Mouse (Mus musculus): ENCODE data around the gene Kntc1. TPM values are rescaled to one million over a fixed set of nuclear protein-coding genes. Genes with fewer than 3 reads are reported as not detected.

Gene Kntc1
- polyA plus RNA-seq, 1 experiment from 2014 or later, result 23.9 TPM

- H3K27ac ChIP-seq (ENCODE audit: low read length), result no peak overlapping the region
- H3K4me2 ChIP-seq (ENCODE audit: low read depth, low read length), result no peak overlapping the region
- no peak for ATAC-seq (ENCODE audit: low read depth)
- H3K4me1 ChIP-seq (ENCODE audit: control insufficient read depth, low read depth, low read length), result peaks cover 2% of the 10 kb centered on the region; the same call in 1 of the 2 replicates
- no peaks in the 10 kb centered on the region for H3K36me3 ChIP-seq (ENCODE audit: control insufficient read depth, insufficient read depth)
- H3K4me3 ChIP-seq (ENCODE audit: low read depth, low read length), result no peak overlapping the region
- H3K9ac ChIP-seq (ENCODE audit: low read depth, low read length), result no peak overlapping the region
- 0 out of 2 replicates have a peak, but pooled peaks cover 2% of the 10 kb centered on the region for H3K27me3 ChIP-seq (ENCODE audit: control insufficient read depth, insufficient read depth, low read depth, low read length)
- H3K9me3 ChIP-seq (replicated peaks; ENCODE audit: control insufficient read depth, low read length), result no peaks in the 10 kb centered on the region
- 54% methylated on average over 4 of the region's 4 CpGs for WGBS (ENCODE audit: insufficient replicate concordance)
Observed at GRCm38 (mm10) chr5:123866457-123866856, 116.9 kb downstream of the Kntc1 start.

GRCm38 (mm10) chr5:123869615-123870014 lies 120.1 kb downstream of the Kntc1 start:
- 61% methylated on average over 4 of the region's 4 CpGs for WGBS (ENCODE audit: insufficient replicate concordance)
- Histone ChIP-seq H3K27ac (ENCODE audit: low read length) (no peak overlapping the region), H3K27me3 (ENCODE audit: control insufficient read depth, insufficient read depth, low read depth, low read length) (no peaks in the 10 kb centered on the region), H3K4me3 (ENCODE audit: low read depth, low read length) (no peak overlapping the region), H3K36me3 (ENCODE audit: control insufficient read depth, insufficient read depth) (no peaks in the 10 kb centered on the region), H3K4me1 (ENCODE audit: control insufficient read depth, low read depth, low read length) (no peaks in the 10 kb centered on the region), H3K9ac (ENCODE audit: low read depth, low read length) (no peak overlapping the region), H3K4me2 (ENCODE audit: low read depth, low read length) (no peak overlapping the region), H3K9me3 (replicated peaks; ENCODE audit: control insufficient read depth, low read length) (no peaks in the 10 kb centered on the region)
- ATAC-seq (ENCODE audit: low read depth), result no peak

Other genes starting within 250 kb of the Kntc1 start
- gene B3gnt4, start 239.3 kb upstream of the Kntc1 start, polyA plus RNA-seq (2015; fragmentation: Nextera tagmentation; extraction: Ambion mirVana), result 0.11 TPM in 1 of 2 replicates, not detected in the other
- gene Diablo, start 225.5 kb upstream of the Kntc1 start, polyA plus RNA-seq (2015; fragmentation: Nextera tagmentation; extraction: Ambion mirVana), result 49.1 TPM in 2 replicates
- gene Gm49027, start 224.2 kb upstream of the Kntc1 start, polyA plus RNA-seq (2015; fragmentation: Nextera tagmentation; extraction: Ambion mirVana), result 0.06 and 0.28 TPM in 2 replicates
- 19.6 and 20.0 TPM in 2 replicates for gene Vps33a, start 176.7 kb upstream of the Kntc1 start, polyA plus RNA-seq (2015; fragmentation: Nextera tagmentation; extraction: Ambion mirVana)
- gene Clip1, start 65.1 kb upstream of the Kntc1 start, polyA plus RNA-seq (2015; fragmentation: Nextera tagmentation; extraction: Ambion mirVana), result 10.7 and 11.0 TPM in 2 replicates
- gene Zcchc8, start 28.6 kb upstream of the Kntc1 start, polyA plus RNA-seq (2015; fragmentation: Nextera tagmentation; extraction: Ambion mirVana), result 27.0 and 27.7 TPM in 2 replicates
- gene Rsrc2, start 302 bp upstream of the Kntc1 start, polyA plus RNA-seq (2015; fragmentation: Nextera tagmentation; extraction: Ambion mirVana), result 35.2 and 39.2 TPM in 2 replicates
- gene Hcar2, start 115.8 kb downstream of the Kntc1 start, polyA plus RNA-seq (2015; fragmentation: Nextera tagmentation; extraction: Ambion mirVana), result 0.28 and 0.45 TPM in 2 replicates
- 0.08 and 0.15 TPM in 2 replicates for gene Hcar1, start 130.3 kb downstream of the Kntc1 start, polyA plus RNA-seq (2015; fragmentation: Nextera tagmentation; extraction: Ambion mirVana)
- gene Denr, start 157.5 kb downstream of the Kntc1 start, polyA plus RNA-seq (2015; fragmentation: Nextera tagmentation; extraction: Ambion mirVana), result 37.6 and 40.6 TPM in 2 replicates
- 1.3 and 1.7 TPM in 2 replicates for gene Gm43518, start 177.7 kb downstream of the Kntc1 start, polyA plus RNA-seq (2015; fragmentation: Nextera tagmentation; extraction: Ambion mirVana)
- gene Ccdc62, start 181.0 kb downstream of the Kntc1 start, polyA plus RNA-seq (2015; fragmentation: Nextera tagmentation; extraction: Ambion mirVana), result 2.2 and 2.4 TPM in 2 replicates
- gene Hip1r, start 223.9 kb downstream of the Kntc1 start, polyA plus RNA-seq (2015; fragmentation: Nextera tagmentation; extraction: Ambion mirVana), result 12.4 and 16.3 TPM in 2 replicates